Mouse (Mus musculus): Measurements from ENCODE around the gene Rnf166.
A peak's percentile ranks its signal among the peaks of the same experiment; 100 is the strongest.

Gene Rnf166

DNA sequence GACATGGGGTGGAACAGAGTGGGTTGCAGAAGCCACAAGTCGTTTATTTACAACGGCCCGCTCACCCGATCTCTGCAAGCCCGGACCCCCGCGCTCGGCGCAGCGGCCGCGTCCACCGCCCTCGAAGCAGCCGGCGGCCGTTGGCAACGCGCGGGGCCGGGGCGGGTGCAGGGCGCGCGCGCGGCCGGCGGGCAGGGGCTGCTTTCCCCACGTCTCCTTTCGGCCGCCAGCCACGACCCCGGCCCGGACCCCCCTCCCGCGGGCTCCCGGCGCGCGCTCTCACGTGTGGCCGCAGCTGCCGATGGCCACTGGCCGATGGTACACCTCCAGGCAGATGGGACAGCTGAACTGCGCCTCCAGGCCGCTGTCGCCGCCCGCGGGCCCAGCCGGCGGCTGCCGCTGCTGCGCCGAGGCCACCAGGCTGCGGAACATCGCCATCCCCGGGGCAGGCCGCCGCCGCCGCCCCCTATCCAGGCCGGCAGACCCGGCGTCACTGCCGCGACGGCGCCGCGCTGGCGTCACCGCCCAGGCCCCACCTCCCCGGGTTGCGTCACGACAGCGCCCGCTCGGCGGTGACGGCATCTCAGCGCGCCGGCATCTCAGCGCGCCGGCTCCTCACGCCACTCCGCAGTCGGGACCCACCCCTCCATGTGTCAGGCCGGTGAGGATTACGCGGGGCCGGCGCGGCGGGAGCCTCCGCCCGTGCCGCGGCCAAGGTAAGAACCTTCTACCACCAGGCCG lies at the start of gene Rnf166, which contains the start of gene Ctu2:
Rnf166 (minus strand) TSS at position 485 of the 741 bp plus-strand sequence.
Ctu2 (plus strand) TSS at position 564 of the 741 bp plus-strand sequence.
- peak; percentile 97 to 98 for DNase-seq

DNA sequence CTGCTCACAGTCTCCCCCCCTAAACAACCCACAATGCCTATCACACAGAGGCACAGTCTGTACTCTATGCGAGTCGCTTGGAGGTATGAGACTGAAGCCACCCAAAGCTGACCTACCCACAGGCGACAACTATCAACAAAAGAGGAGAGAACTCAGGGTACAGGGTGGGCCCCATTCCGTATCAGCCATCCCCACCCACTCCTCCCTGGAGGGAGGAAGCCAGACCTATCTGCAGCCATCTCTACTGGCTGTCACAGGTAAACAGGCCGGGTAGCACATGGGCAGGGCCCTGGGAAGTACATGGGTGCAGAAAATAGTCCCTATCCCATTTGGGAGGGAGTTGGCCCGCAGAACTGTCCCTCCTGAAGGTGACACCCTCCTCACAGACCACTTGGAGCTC lies 49.1 kb upstream of the Rnf166 start:
- DNase-seq, result no peak

- no peak for DNase-seq
Measured at GRCm38 (mm10) chr8:122524506-122524905, 48.6 kb upstream of the Rnf166 start.

DNA sequence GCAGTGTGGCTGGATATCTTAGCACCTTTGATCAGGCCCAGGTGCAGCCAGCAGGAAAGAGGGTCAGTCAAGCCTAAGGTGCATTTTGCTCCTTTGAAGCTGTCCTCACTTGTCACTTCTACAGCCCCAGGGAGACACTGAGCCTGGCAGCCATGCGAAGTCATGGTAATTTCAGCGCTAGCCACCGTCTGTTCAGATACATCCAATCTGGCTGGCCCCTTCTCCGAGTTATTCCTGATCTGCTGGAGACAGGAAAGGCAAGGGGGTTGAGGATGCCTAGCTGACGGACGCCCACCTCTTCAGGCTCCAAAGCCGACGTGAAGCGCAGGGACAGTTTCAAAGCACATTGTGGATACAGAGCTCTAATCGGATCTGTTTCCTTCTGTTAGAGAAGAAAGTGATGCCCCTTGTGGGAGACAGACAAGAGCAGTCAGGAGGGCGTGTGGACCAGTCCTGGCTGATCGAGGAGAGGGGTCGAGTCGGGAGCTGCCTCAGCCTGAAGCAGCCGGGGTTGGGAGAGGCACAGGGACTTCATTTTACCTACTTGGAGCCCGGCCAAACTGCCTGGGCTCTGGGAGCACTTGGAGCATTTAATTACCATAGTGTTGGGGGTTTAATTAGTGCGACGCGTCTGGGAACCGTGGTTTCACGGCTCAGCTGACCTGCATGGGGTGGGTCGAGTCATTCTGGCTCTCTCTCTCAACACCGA lies 47.9 kb upstream of the Rnf166 start:
- no peak for DNase-seq

DNA sequence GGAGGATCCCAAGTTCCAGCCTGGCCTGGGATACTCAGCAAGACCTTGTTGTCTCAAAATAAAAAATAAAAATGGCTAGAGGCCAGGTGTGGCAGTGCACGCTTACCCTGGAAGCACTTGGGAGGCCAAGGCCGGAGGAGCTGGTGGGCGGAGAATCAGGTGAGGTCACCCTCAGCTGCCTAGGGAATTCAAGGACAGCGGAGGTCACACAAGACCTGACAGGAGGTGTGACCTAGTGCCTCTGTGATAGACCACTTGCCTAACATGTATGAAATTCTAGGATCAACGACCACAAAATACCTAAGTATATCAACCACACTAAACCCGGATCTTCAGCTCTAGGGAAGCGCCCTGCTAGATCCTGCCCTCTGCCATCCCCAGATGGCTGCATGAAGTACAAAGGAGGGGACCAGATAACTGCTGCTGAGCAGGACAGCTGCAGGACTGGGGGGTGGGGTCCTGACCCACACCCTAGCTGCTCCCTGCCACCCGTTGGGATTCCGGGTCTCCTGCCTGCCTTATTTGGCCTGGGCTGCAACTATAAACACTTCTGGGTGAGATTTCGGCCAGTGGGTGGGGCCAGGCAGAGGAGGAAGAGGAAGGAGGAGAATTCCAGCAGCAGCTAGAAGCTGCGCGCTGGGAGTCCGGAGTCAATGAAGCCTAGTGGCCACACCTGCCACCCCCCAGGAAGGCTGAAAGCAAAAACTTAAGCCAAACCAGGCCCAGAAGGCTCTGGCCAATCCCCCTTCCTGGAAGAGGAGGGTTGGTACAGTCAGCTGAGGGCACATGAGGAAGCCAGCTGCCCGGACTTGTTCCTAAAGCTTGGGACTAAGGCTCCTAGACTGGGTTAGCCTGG lies 47.2 kb upstream of the Rnf166 start:
- DNase-seq, result no peak

DNA sequence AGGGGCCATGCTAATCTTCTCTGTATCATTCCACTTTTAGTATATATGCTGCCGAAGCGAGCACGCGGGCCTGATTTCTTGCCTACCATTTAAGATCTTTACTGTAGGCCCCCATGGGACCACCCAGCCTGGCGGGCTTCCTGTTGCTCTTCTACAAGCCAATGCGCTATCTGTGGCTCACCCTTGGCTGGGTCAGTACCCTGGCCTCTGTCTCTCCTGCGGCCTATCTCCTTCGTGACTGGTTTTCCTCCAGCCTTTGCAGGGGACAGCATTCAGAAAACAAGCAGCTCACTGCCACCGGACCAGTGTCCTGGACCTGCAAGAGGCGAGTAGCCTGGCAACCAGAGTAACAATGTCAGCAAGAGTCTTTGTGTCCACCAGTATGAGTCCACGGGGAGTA lies 44.7 kb upstream of the Rnf166 start:
- no peak for DNase-seq

DNA sequence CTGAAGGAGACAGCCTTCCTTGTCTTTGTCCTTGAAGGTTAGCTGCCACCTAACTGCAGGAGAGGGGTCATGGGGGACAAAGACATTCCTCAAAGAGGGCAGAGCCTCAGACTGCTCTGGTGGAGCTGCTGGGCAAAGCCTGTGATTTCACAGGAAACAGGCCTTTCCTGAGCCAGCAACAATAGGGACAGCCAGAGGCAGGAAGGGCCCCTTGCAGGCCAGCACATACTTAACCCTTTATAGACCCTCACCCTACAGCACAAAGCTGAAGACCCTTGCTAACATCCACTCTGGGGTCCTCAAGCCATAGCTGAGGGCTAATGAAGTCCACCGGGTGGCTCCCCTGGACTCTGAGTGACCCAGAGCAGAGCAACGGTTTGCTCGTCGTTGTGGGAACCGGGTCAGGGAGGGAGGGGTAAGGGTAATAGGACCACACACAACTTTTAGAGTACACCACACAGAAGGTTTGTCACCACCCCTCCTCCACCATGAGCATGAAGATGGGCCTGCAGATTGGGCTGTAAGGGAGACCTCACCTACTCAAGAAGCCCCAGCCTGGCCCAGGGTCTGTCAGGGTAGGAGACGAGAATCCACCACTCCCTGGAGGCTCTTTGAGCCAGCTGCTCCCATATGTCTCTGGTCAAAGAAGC lies 41.8 kb upstream of the Rnf166 start:
- DNase-seq, result no peak

DNA sequence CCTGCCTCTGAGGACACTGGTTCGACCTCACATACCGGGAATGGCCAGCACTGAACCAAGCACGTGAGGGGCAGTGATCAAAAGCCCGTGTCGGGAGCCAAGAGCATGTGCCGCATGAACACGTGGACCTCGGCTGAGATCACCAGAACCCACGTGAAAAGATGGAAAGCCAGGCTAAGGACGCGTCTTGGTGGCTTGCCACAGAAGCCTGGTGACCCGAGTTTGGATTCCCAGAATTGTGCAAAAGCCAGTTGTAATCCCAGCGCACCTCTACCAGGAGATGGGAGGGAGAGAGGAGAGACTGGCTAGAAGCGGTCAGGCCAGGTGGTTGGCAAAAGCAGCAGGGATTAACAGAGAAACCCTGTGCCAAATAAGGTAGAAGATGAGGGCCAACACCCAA lies 39.8 kb upstream of the Rnf166 start:
- no peak for DNase-seq

GRCm38 (mm10) chr8:122512392-122512791 lies 36.5 kb upstream of the Rnf166 start:
- no peak for DNase-seq

DNA sequence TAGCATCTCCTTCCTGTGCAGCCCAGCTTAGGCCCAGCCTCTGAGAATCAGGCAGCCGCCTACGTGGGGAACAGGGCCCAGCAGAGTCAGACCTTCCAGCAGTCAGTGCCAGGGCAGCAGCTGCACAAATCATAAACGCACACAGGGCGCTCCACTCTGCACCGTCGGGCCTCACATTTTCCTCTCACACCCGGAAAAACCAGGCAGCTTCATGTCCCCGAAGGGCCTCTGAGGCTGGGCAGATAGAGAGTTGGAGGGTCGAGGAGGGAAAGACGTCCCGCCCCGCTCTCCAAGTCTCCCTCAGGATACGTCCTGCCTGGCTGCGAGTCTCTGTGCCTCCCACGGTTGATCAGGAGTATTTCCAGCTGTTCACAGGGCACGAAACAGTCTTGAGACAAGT lies 35.7 kb upstream of the Rnf166 start:
- no peak for DNase-seq

- DNase-seq, result peak; percentile 89 to 91
Measured at GRCm38 (mm10) chr8:122500856-122501255, 25.0 kb upstream of the Rnf166 start.

DNA sequence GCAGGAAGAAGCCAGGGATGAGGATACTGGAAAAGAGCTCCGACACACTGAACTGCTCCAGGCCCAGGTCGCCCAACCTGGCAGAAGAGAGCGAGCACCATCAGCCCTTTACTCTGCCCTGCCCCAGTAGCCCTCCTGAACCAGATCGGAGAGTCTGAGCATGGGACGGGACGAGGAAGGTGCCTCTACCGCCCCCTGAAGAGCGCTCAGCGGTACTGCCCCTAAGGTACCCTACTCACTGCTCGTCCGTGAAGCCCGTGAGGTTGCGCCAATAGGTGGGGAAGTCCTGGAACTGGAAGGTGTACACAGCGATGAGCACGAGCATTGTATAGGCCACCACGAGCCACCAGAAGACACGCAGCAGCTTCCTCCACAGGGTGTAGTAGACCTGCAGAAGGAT lies 22.0 kb upstream of the Rnf166 start:
- DNase-seq, result peak; percentile 34 to 44

DNA sequence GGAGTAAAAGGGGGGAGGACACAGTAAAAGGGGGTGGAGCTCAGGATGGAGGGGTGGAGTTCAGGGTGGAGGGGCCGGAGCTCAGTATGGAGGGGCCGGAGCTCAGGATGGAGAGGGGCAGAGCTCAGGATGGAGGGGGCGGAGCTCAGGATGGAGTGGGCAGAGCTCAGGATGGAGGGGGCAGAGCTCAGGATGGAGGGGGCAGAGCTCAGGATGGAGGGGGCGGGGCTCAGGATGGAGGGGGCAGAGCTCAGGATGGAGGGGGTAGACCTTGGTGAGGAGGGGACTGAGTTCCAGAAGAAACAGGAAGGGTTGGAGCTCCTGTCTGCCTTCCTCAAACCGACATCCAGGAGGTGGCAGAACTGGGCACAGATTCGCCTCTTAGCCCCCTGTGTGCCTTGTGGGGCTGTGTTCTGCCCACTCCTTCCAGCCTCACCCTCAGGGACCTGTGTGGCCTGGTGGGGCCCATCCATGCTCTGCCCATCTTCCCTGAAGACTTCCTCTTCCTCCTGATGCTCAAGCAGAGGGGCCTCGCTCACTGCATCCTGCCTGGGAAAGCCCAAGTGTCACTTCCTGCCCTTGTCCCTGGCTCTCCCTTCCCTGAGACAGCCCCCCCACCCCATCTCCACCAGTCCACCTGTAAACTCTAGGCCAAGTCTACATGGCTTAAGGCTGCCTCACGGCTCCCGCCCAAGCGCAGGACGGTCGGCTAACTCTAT lies 21.3 kb upstream of the Rnf166 start:
- no peak for DNase-seq

DNA sequence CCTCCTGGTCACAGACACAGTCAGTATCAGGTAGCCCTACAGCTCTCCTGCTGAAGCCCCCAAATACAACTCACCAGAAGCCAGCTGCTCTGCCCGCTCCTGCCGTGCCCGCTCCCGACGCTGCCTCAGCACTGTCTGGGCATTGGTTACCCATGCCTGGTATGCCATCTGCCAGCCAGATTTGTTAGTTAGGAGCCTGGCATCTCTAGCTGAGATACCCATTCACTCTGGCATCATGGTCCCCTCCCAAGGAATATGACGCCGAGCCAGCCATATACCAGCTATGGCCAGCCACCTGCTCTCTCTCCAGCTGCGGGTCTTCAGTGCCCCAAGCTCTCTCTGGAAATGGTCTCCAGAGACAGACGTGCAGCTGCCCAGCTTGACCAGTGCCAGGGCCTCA lies 12.5 kb upstream of the Rnf166 start:
- no peak for DNase-seq

DNA sequence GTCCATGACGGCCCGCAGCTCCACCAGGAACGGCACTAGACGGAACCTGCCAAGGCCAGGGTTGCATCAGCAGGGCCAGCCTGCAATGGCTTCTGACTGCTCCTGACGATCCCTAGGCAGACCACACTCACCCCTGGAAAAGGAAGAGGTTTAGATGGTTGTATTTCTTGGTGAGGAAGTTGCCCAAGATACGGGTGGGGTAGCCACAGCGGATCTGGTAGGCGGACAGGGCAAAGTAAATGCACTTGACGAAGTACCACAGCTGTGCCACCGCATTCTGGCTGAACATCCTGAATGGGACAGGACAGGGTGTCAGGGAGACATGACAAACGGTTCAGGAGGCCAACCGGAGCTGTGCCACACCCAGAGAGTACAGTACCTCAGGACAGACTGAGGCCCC lies 9.0 kb upstream of the Rnf166 start:
- DNase-seq, result no peak

DNA sequence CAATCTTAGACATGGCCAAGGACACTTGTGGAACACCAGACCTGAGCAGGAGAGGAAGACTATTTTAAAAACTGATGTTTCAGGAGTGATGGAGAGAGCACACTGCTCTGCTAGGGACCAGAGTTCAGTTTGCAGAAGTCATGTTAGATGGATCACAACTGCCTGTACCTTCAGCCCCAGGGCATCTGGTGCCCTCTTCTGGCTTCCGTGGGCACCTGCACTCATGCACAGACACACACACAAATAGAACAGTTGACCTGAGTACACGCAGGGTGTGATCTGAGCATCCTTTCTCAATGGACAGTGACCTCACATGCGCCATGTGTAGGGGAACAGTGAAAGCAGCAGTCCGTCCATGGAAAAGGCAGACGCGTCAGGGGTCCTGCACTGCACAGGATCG lies 8.0 kb upstream of the Rnf166 start:
- no peak for DNase-seq

DNA sequence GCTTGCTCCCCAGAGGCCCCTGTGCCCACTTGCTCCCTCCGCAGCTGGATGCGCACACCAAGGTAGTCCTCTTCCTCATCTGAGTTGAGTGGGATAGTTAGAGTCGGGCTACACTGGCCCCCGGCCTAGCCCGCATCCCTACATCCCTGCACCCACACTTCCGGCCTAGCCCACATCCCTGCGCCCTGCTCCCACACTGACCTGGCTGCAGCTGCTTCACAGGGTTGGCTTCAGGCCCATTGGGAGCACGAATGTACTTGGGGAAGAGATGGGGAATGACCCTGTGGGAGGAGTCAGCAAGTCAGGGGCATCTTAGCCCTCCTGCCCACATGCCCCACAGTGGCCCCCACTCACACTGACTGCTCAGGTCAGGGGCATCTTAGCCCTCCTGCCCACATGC lies 6.6 kb upstream of the Rnf166 start:
- DNase-seq, result no peak

- peak; percentile 28 to 30 for DNase-seq
Measured at GRCm38 (mm10) chr8:122474951-122475560, 808 bp downstream of the Rnf166 start.

GRCm38 (mm10) chr8:122473911-122474421 lies 1.9 kb downstream of the Rnf166 start:
- DNase-seq, result peak in 1 of 2 experiments; percentile 25

DNA sequence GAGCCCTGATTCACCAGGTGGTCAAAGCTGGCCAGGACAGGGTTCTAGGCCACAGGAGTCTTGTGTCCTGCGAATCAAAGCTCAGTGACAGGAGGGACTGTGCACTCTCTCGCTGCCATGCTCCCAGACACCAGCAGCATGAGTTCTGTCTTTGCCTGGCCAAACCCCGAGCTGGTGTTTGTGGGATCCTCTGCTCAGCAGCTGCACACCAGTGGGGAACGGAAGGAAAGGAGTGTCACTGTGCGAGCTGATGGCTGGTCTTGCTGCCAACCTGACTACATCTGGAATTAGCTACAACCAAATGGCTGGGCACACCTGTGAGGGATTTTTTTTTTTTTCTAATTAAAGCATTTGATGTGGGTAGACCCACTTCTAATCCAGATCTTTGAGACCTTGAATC lies 5.2 kb downstream of the Rnf166 start:
- DNase-seq, result no peak

GRCm38 (mm10) chr8:122469965-122470364 lies 5.9 kb downstream of the Rnf166 start:
- DNase-seq, result no peak

GRCm38 (mm10) chr8:122469407-122469806 lies 6.5 kb downstream of the Rnf166 start:
- DNase-seq, result no peak

Measured in B cell, adult 2 months (primary cell).